Mouse (Mus musculus): ENCODE data around the gene Wdsub1. TPM values are rescaled to one million over a fixed set of nuclear protein-coding genes. Genes with fewer than 3 reads are reported as not detected.

Gene Wdsub1
- total RNA-seq (2023): 7.7 and 10.6 TPM in 2 replicates

GRCm38 (mm10) chr2:59881831-59882741, at the start of gene Wdsub1:
TSS of gene Wdsub1 (minus strand) at chr2:59882591.

Measured in neutrophil, adult 65 days (primary cell).